Mouse (Mus musculus): ENCODE data around the gene Olfr549.

DNA sequence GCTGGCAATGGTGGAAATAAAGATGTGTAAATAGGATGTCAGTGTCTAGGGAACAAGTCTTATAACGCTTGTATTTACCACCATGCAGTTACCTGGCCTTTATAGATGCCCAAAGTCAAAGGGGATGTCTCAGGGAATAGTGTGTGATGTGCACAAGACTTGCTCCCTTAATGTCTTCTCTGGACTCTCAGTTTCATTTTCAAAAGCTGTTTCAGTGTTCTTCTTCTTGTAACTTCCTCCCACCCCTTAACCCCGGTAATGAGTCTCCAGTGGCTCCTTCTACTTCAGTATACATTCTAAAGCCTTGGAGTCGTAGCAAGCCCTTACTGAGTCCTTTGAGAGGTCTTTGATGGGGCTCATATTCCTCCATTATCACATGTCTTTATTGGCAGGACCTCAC lies 3.6 kb downstream of the Olfr549 start:
- TF ChIP-seq CTCF (IDR thresholded peaks at IDR 0.05; ENCODE audit: extremely low read depth, insufficient read depth, low read length): no peak
- TF ChIP-seq POLR2A (IDR thresholded peaks at IDR 0.05; ENCODE audit: extremely low read depth, insufficient read depth, low read length): no peak
